ENCODE assay signal across 8 mouse cellular contexts in the genomic region with DNA sequence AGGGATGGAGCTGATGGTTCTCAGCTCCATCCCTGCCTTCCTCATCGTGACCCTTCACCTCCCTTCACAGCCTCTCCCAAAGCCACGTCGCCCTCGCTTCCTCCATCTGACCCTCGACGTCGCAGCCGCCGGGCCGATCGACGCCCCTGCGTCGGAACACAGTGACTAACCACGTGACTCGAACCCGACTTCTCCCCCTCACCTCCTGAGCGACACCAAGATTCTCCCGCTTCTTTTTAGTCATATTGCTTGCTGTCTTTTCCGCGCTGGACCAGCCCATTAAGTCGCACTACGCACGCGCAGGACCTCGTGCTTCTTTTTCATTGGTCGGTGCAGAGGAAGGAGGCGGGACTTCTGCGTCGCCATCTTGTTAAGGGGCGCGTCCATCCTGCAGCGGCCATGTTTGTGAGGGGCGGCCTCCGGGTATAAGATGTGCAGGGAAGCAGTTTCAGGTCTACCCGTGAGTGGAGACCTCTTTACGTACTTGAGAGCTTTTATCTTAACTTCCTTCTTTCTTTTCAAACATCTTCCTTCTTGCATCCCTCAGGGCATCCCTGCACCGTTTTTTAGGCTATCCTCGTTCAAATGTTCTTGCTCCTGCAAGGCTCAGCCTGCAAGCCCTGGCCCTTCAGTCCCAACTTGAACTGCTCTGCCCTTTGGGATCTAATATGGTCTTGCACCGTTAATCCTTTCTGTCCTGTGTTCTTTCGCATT. TPM values are rescaled to one million over a fixed set of nuclear protein-coding genes. Genes with fewer than 3 reads are reported as not detected.
DNase-seq lines count a peak whose midpoint lies in the region; ATAC-seq and TF ChIP-seq lines count a peak whose summit lies in the region.

TSS of gene Ccdc167 (minus strand) at position 313 of the 714 bp plus-strand sequence.

- H3K27me3 ChIP-seq in megakaryocyte, embryonic 14.5 days (replicated peaks), result peaks cover 13% of the 10 kb centered on the region

- H3K4me1 ChIP-seq in cortical plate, adult 2 months (ENCODE audit: control insufficient read depth, insufficient read depth, low read length), result peaks cover 3% of the 10 kb centered on the region; the same call in 1 of the 2 replicates
- H3K4me1 ChIP-seq in megakaryocyte, embryonic 14.5 days, result peaks cover 20% of the 10 kb centered on the region

- TF ChIP-seq CTCF in cortical plate, adult 2 months (IDR thresholded peaks at IDR 0.05; ENCODE audit: extremely low read depth, insufficient read depth, low read length), result no peak

- H3K9me3 ChIP-seq in megakaryocyte, embryonic 14.5 days, result peaks cover 4% of the 10 kb centered on the region

- peak; percentile 97 for ATAC-seq in activated CD4-positive, CD25-positive, alpha-beta regulatory T cell, adult 4 months

- DNase-seq in gastrocnemius, adult 8-10 months (ENCODE audit: low spot score in 2 of 2), result peak; percentile 92 to 93
- DNase-seq in hindlimb bud, embryonic 11.5 days (ENCODE audit: extremely low spot score, low read depth, low spot score), result peak; percentile 97
- DNase-seq in left cerebral cortex, adult 8-10 months (ENCODE audit: low spot score in 2 of 2), result peak; percentile 94 to 98
- DNase-seq in right cerebral cortex, postnatal 10 days (ENCODE audit: low spot score in 2 of 2), result peak; percentile 98
- peak; percentile 94 for DNase-seq in urinary bladder, postnatal 25 days (ENCODE audit: low spot score)

- H3K36me3 ChIP-seq in megakaryocyte, embryonic 14.5 days (replicated peaks; ENCODE audit: low read length), result peaks cover 17% of the 10 kb centered on the region

- H3K27ac ChIP-seq in cortical plate, adult 2 months (ENCODE audit: insufficient read depth, low read length), result 0 out of 2 replicates have a peak within 1 kb of the TSS, but pooled peaks have one; percentile 24

- H3K4me3 ChIP-seq in cortical plate, adult 2 months (ENCODE audit: insufficient read depth, low read length), result peak within 1 kb of the TSS; percentile 41
- H3K4me3 ChIP-seq in megakaryocyte, embryonic 14.5 days (replicated peaks), result peak within 1 kb of the TSS; percentile 92

- TF ChIP-seq POLR2A in cortical plate, adult 2 months (IDR thresholded peaks at IDR 0.05; ENCODE audit: extremely low read depth, insufficient read depth, low read length), result peak; percentile 46; the same call in 1 of the 2 replicates

RNA-seq across cellular contexts. Expression of gene Ccdc167, which starts in this region (rescaled TPM):
- polyA plus RNA-seq in activated CD4-positive, CD25-positive, alpha-beta regulatory T cell, adult 4 months (2017; shearing (Covaris generic)), result 1 to 10 TPM; 7.1 to 9.3 TPM
- 12.4 and 14.7 TPM in 2 replicates for polyA plus RNA-seq in cortical plate, adult 2 months (2012; rRNA removed)
- total RNA-seq in gastrocnemius, adult 8-10 months (2022), result 1 to 10 TPM; 4.9 to 9.5 (median 6.6) TPM
- 10 to 100 TPM; 14.7 to 20.3 (median 17.4) TPM for total RNA-seq in left cerebral cortex, adult 8-10 months (2022)
- polyA plus RNA-seq in megakaryocyte, embryonic 14.5 days (2012; ENCODE audit: insufficient read depth, low replicate concordance), result 1.2 and 9.1 TPM in 2 replicates

Comparison
In these comparisons a context has a peak if more than half of its experiments do, and no peak if none do; other contexts are left out.
1. Peak in every context shown above with its lines: DNase-seq, ATAC-seq, H3K4me3 ChIP-seq and H3K27ac ChIP-seq.